Mouse (Mus musculus) forebrain, postnatal 0 days (tissue): ENCODE measurements at regions not wholly inside any gene's neighbourhood (a gene's known extent, or its start where the extent isn't known, plus 50 kb on each side); places are given as distances from the start of the nearest gene placed in this dataset.
"Not testable (repeated sequence)": the region's sequence is repeated elsewhere in the genome, so short reads cannot be mapped to it uniquely, and the experiment has no call there.

Experiments
- ATAC-seq: fragments of 200-750 bp; cut with Nextera tagmentation; 2 replicates; pipeline ENCODE4 v1.8.0; 2017; ENCODE audit warnings: mild to moderate bottlenecking, moderate library complexity
- DNase-seq: peaks from one replicate; pipeline ENCODE4 v3.0.0-alpha.2; 2015
- H3K27ac ChIP-seq: fragments of 300-500 bp; sonication (generic); 2 replicates; pipeline ENCODE4 v1.5.1; 2014; ENCODE audit warnings: low read depth, mild to moderate bottlenecking, antibody characterized with exemption, low read length, moderate library complexity, mixed read lengths
- H3K27me3 ChIP-seq: fragments of 300-500 bp; sonication (generic); 2 replicates; pipeline ENCODE4 v1.6.1; 2014; ENCODE audit warnings: mild to moderate bottlenecking, low read length, mixed read lengths; ENCODE audit not compliant: insufficient read depth
- H3K36me3 ChIP-seq: fragments of 300-500 bp; sonication (generic); 2 replicates; pipeline ENCODE4 v1.6.1; 2014; ENCODE audit warnings: mild to moderate bottlenecking, moderate library complexity; ENCODE audit not compliant: insufficient read depth
- H3K4me1 ChIP-seq: fragments of 300-500 bp; sonication (generic); 2 replicates; pipeline ENCODE4 v1.6.1; 2014; ENCODE audit warnings: antibody characterized with exemption; ENCODE audit not compliant: insufficient read depth
- H3K4me2 ChIP-seq: fragments of 300-500 bp; sonication (generic); 2 replicates; pipeline ENCODE4 v1.6.1; 2014; ENCODE audit warnings: low read depth, mild to moderate bottlenecking, moderate library complexity
- H3K4me3 ChIP-seq: fragments of 300-500 bp; sonication (generic); 2 replicates; pipeline ENCODE4 v1.5.1; 2014; ENCODE audit warnings: low read depth, low read length, mixed read lengths
- H3K9ac ChIP-seq: fragments of 300-500 bp; sonication (generic); 2 replicates; pipeline ENCODE4 v1.6.1; 2014; ENCODE audit warnings: mild to moderate bottlenecking
- H3K9me3 ChIP-seq: fragments of 300-500 bp; sonication (generic); 2 replicates; pipeline ENCODE4 v1.6.1; 2016; ENCODE audit warnings: low read length
- CTCF ChIP-seq: sonication (generic); IDR thresholded peaks from 2 replicates; pipeline ENCODE4 v1.5.1; 2016; ENCODE audit warnings: antibody characterized with exemption, control low read depth, low read depth
- WGBS: fragments of 180-500 bp; shearing (Covaris S2); extraction: QIAGEN DNeasy Blood & Tissue Kit; methylation state at CpG from one replicate; pipeline ENCODE4 v1.1.7; 2014; 5-methylcytosine and 5-hydroxymethylcytosine counted together

GRCm38 (mm10) chr5:25619872-25620271 is 85.8 kb downstream of the Xrcc2 start:
- no peaks in the 10 kb centered on the region for H3K36me3 ChIP-seq
- H3K4me3 ChIP-seq, result no peak overlapping the region
- WGBS, result 78% methylated on average over 5 of the region's 5 CpGs
- no peaks in the 10 kb centered on the region for H3K4me1 ChIP-seq
- no peak overlapping the region for H3K27ac ChIP-seq
- H3K9ac ChIP-seq, result no peak overlapping the region
- H3K9me3 ChIP-seq, result no peaks in the 10 kb centered on the region
- ATAC-seq (no peak), DNase-seq (no peak)
- H3K27me3 ChIP-seq, result no peaks in the 10 kb centered on the region
- TF ChIP-seq CTCF, result no peak
- H3K4me2 ChIP-seq, result no peak overlapping the region

DNA sequence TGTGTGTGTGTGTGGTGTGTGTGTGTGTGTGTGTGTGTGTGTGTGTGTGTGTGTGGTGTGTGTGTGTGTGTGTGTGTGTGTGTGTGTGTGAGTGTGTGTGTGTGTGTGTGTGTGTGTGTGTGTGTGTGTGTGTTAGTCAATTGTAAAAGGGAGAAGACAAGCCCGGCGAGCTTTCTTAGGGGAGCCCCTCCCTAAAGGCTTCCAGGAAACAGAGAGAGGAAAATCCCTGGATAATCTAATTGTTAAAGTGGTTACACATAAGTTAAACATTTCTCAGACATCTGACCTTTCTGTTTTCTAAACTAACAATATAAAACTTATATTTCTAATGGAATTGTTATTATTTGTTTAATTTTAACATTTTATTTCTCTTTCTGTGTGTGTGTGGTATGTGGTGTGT is 86.3 kb downstream of the Xrcc2 start:
- DNase-seq, H3K4me3 ChIP-seq, H3K4me1 ChIP-seq, H3K27ac ChIP-seq, ATAC-seq, H3K9me3 ChIP-seq, H3K9ac ChIP-seq, H3K4me2 ChIP-seq, H3K36me3 ChIP-seq, H3K27me3 ChIP-seq: not testable (repeated sequence)
- 60% methylated on average over 2 of the region's 2 CpGs for WGBS

- no peak for ATAC-seq
- H3K9ac ChIP-seq, result no peak overlapping the region
- no peak for TF ChIP-seq CTCF
- no peaks in the 10 kb centered on the region for H3K27me3 ChIP-seq
- no peak for DNase-seq
- 95% methylated on average over 4 of the region's 4 CpGs for WGBS
- H3K27ac ChIP-seq, result peak overlapping the region; percentile 62
- no peak overlapping the region for H3K4me3 ChIP-seq
- H3K9me3 ChIP-seq, result no peaks in the 10 kb centered on the region
- no peak overlapping the region for H3K4me2 ChIP-seq
- no peaks in the 10 kb centered on the region for H3K4me1 ChIP-seq
- no peaks in the 10 kb centered on the region for H3K36me3 ChIP-seq
Observed at GRCm38 (mm10) chr5:25614659-25615061, 91.0 kb downstream of the Xrcc2 start.

GRCm38 (mm10) chr5:25613844-25614658 is 91.6 kb downstream of the Xrcc2 start:
- H3K36me3 ChIP-seq, result no peaks in the 10 kb centered on the region
- H3K27me3 ChIP-seq, result no peaks in the 10 kb centered on the region
- peak overlapping the region; percentile 62 for H3K27ac ChIP-seq
- WGBS, result 54% methylated on average over 8 of the region's 8 CpGs
- no peaks in the 10 kb centered on the region for H3K9me3 ChIP-seq
- H3K9ac ChIP-seq, result no peak overlapping the region
- no peak overlapping the region for H3K4me3 ChIP-seq
- H3K4me2 ChIP-seq, result no peak overlapping the region
- H3K4me1 ChIP-seq, result no peaks in the 10 kb centered on the region
- DNase-seq (peak; percentile 75), ATAC-seq (peak; percentile 87)
- no peak for TF ChIP-seq CTCF

GRCm38 (mm10) chr5:25612036-25612705 is 93.5 kb downstream of the Xrcc2 start:
- Histone ChIP-seq H3K27me3 (no peaks in the 10 kb centered on the region), H3K9ac (no peak overlapping the region), H3K36me3 (no peaks in the 10 kb centered on the region), H3K4me3 (no peak overlapping the region), H3K4me2 (no peak overlapping the region), H3K27ac (peak overlapping the region; percentile 45; the same call in 1 of the 2 replicates), H3K4me1 (no peaks in the 10 kb centered on the region), H3K9me3 (no peaks in the 10 kb centered on the region)
- 45% methylated on average over 9 of the region's 9 CpGs for WGBS
- TF ChIP-seq CTCF, result no peak
- DNase-seq (peak; percentile 46), ATAC-seq (peak; percentile 17; the same call in 1 of the 2 replicates)

- no peak for TF ChIP-seq CTCF
- 7% methylated on average over 9 of the region's 9 CpGs for WGBS
- DNase-seq (peak; percentile 75), ATAC-seq (peak; percentile 81)
- H3K27ac ChIP-seq, result 0 out of 2 replicates have a peak overlapping the region, but pooled peaks have one; percentile 30
- H3K4me1 ChIP-seq, result no peaks in the 10 kb centered on the region
- no peak overlapping the region for H3K4me2 ChIP-seq
- H3K9ac ChIP-seq, result no peak overlapping the region
- no peaks in the 10 kb centered on the region for H3K27me3 ChIP-seq
- no peaks in the 10 kb centered on the region for H3K9me3 ChIP-seq
- no peaks in the 10 kb centered on the region for H3K36me3 ChIP-seq
- no peak overlapping the region for H3K4me3 ChIP-seq
Observed at GRCm38 (mm10) chr5:25609911-25610310, 94.0 kb downstream of the Cct8l1 start.

GRCm38 (mm10) chr5:25602123-25602522 is 86.3 kb downstream of the Cct8l1 start:
- no peak overlapping the region for H3K4me3 ChIP-seq
- H3K36me3 ChIP-seq, result no peaks in the 10 kb centered on the region
- no peaks in the 10 kb centered on the region for H3K27me3 ChIP-seq
- H3K4me2 ChIP-seq, result no peak overlapping the region
- H3K9me3 ChIP-seq, result no peaks in the 10 kb centered on the region
- no peak overlapping the region for H3K27ac ChIP-seq
- ATAC-seq (no peak), DNase-seq (no peak)
- WGBS, result 53% methylated on average over 2 of the region's 2 CpGs
- H3K9ac ChIP-seq, result no peak overlapping the region
- no peaks in the 10 kb centered on the region for H3K4me1 ChIP-seq
- peak; percentile 47 for TF ChIP-seq CTCF
